Mouse (Mus musculus): ENCODE data around the gene Gm14085. TPM values are rescaled to one million over a fixed set of nuclear protein-coding genes. Genes with fewer than 3 reads are reported as not detected.

Gm14085 gene
- total and polyA plus RNA-seq, 3 experiments = 0.12 to 0.22 TPM; not detected in 1

- H3K79me2 ChIP-seq (ENCODE audit: control insufficient read depth, insufficient read depth, low read length, poor library complexity) = no peaks in the 10 kb centered on the region
These were observed 91.6 kb downstream of the Gm14085 start for GRCm38 (mm10) chr2:122576295-122576694.

DNA sequence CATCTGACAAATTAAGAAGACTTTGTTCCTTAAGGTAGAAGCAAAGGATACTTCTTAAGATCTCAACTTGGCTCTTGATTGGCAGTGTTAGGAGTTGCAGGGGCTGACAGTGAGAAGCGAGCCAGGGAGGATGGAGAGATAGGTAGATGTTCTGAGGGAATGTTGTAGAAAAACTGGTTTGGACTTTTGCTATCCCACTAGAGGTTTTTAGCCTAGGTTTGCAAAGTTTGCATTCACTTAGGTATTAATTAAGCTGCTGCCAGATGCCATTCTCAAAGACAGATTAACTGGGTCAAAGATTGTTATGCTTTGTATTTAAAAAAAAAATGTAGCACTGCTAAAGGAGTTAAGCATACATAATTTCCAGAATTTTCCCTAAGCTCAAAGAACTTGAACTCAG lies 92.6 kb downstream of the Gm14085 start:
- H3K9ac ChIP-seq (ENCODE audit: control insufficient read depth, low read depth, low read length, poor library complexity, severe bottlenecking) = no peak overlapping the region
- no peak overlapping the region for H3K27ac ChIP-seq (ENCODE audit: control insufficient read depth, low read depth, low read length)
- DNase-seq (ENCODE audit: low read depth, low spot score) = no peak
- TF ChIP-seq NELFE (IDR thresholded peaks at IDR 0.05; ENCODE audit: low read depth, low read length) = no peak
- TF ChIP-seq GABPA (IDR thresholded peaks at IDR 0.05; ENCODE audit: low read depth, low read length) = no peak
- no peak for TF ChIP-seq BHLHE40 (IDR thresholded peaks at IDR 0.05; ENCODE audit: borderline replicate concordance, low read depth, low read length)
- TF ChIP-seq E2F4 (IDR thresholded peaks at IDR 0.05; ENCODE audit: borderline replicate concordance, low read depth, low read length) = no peak
- TF ChIP-seq HCFC1 (IDR thresholded peaks at IDR 0.05; ENCODE audit: low read depth, low read length) = no peak
- no peak for TF ChIP-seq MYB (IDR thresholded peaks at IDR 0.05; ENCODE audit: low read depth, low read length)
- no peak for TF ChIP-seq ZMIZ1 (IDR thresholded peaks at IDR 0.05; ENCODE audit: low read depth, low read length)
- TF ChIP-seq TBP (IDR thresholded peaks at IDR 0.05; ENCODE audit: low read depth, low read length) = no peak
- no peak for TF ChIP-seq CTCF (IDR thresholded peaks at IDR 0.05 in 2 of 3, conservative IDR thresholded peaks at IDR 0.05 in 1 of 3; ENCODE audit: control insufficient read depth in 1 of 3, insufficient read depth in 1 of 3, low read depth in 2 of 3, low read length in 3 of 3, poor library complexity in 1 of 3, severe bottlenecking in 1 of 3)
- TF ChIP-seq ZNF384 (IDR thresholded peaks at IDR 0.05; ENCODE audit: low read depth, low read length) = no peak
- no peak for TF ChIP-seq KAT2A (conservative IDR thresholded peaks at IDR 0.05; ENCODE audit: low read depth, low read length)
- no peak for TF ChIP-seq EP300 (IDR thresholded peaks at IDR 0.05; ENCODE audit: low read depth in 1 of 2, low read length in 2 of 2)
- no peak for TF ChIP-seq MYC (IDR thresholded peaks at IDR 0.05; ENCODE audit: low read depth, low read length)
- TF ChIP-seq ZKSCAN1 (IDR thresholded peaks at IDR 0.05; ENCODE audit: low read depth, low read length) = no peak
- no peak for TF ChIP-seq USF1 (IDR thresholded peaks at IDR 0.05; ENCODE audit: low read depth, low read length)
- no peak for TF ChIP-seq POLR2AphosphoS2 (IDR thresholded peaks at IDR 0.05; ENCODE audit: low read length)
- TF ChIP-seq MAFK (IDR thresholded peaks at IDR 0.05; ENCODE audit: borderline replicate concordance, low read depth, low read length) = no peak
- no peak for TF ChIP-seq POLR2A (IDR thresholded peaks at IDR 0.05; ENCODE audit: control insufficient read depth in 1 of 2, insufficient read depth in 1 of 2, low read depth in 1 of 2, low read length in 2 of 2, poor library complexity in 1 of 2)
- H3K4me1 ChIP-seq (ENCODE audit: control insufficient read depth in 1 of 2, insufficient read depth in 2 of 2, low read length in 2 of 2) = no peaks in the 10 kb centered on the region
- H3K9me3 ChIP-seq (replicated peaks; ENCODE audit: insufficient read depth, low read length) = no peaks in the 10 kb centered on the region
- H3K36me3 ChIP-seq (ENCODE audit: control insufficient read depth in 1 of 2, insufficient read depth in 2 of 2, low read length in 2 of 2) = no peaks in the 10 kb centered on the region
- no peaks in the 10 kb centered on the region for H3K79me2 ChIP-seq (ENCODE audit: control insufficient read depth, insufficient read depth, low read length, poor library complexity)
- no peak overlapping the region for H3K4me3 ChIP-seq (ENCODE audit: control insufficient read depth in 1 of 2, insufficient read depth in 1 of 2, low read depth in 2 of 2, low read length in 2 of 2)
- H3K27me3 ChIP-seq (ENCODE audit: control insufficient read depth in 1 of 2, insufficient read depth in 2 of 2, low read length in 2 of 2) = peaks cover 0 to 2% of the 10 kb centered on the region in 2 experiments; a peak in 2 of 4 replicates

More at GRCm38 (mm10) chr2:122576295-122576694, 91.6 kb downstream of the Gm14085 start:
- DNase-seq (ENCODE audit: low read depth, low spot score) = no peak
- no peaks in the 10 kb centered on the region for H3K9me3 ChIP-seq (replicated peaks; ENCODE audit: insufficient read depth, low read length)
- TF ChIP-seq POLR2AphosphoS2 (IDR thresholded peaks at IDR 0.05; ENCODE audit: low read length) = no peak
- TF ChIP-seq GATA1 (IDR thresholded peaks at IDR 0.05; ENCODE audit: low read depth, low read length) = no peak
- H3K4me3 ChIP-seq (ENCODE audit: control insufficient read depth in 1 of 2, insufficient read depth in 1 of 2, low read depth in 2 of 2, low read length in 2 of 2) = no peak overlapping the region
- no peaks in the 10 kb centered on the region for H3K36me3 ChIP-seq (ENCODE audit: control insufficient read depth in 1 of 2, insufficient read depth in 2 of 2, low read length in 2 of 2)
- no peak overlapping the region for H3K27ac ChIP-seq (ENCODE audit: control insufficient read depth, low read depth, low read length)
- no peaks in the 10 kb centered on the region for H3K4me1 ChIP-seq (ENCODE audit: control insufficient read depth in 1 of 2, insufficient read depth in 2 of 2, low read length in 2 of 2)
- no peak overlapping the region for H3K9ac ChIP-seq (ENCODE audit: control insufficient read depth, low read depth, low read length, poor library complexity, severe bottlenecking)
- H3K27me3 ChIP-seq (ENCODE audit: control insufficient read depth in 1 of 2, insufficient read depth in 2 of 2, low read length in 2 of 2) = peaks cover 0 to 2% of the 10 kb centered on the region in 2 experiments; a peak in 2 of 4 replicates

Other genes with a start within 250 kb of the Gm14085 start
- gene Duox2, start 186.5 kb upstream of the Gm14085 start, total RNA-seq (2012; rRNA removed) = not detected in 2 replicates
- gene Duox2, start 186.5 kb upstream of the Gm14085 start, polyA plus RNA-seq (2012; ENCODE audit: insufficient read depth in 1 of 2, insufficient read length in 2 of 2, low read depth in 1 of 2, low replicate concordance in 2 of 2, missing spikeins in 1 of 2) = not detected
- not detected in 2 replicates for gene Duoxa2, start 186.0 kb upstream of the Gm14085 start, total RNA-seq (2012; rRNA removed)
- not detected for gene Duoxa2, start 186.0 kb upstream of the Gm14085 start, polyA plus RNA-seq (2012; ENCODE audit: insufficient read depth in 1 of 2, insufficient read length in 2 of 2, low read depth in 1 of 2, low replicate concordance in 2 of 2, missing spikeins in 1 of 2)
- gene Duoxa1, start 171.2 kb upstream of the Gm14085 start, total RNA-seq (2012; rRNA removed) = not detected in 2 replicates
- not detected for gene Duoxa1, start 171.2 kb upstream of the Gm14085 start, polyA plus RNA-seq (2012; ENCODE audit: insufficient read depth in 1 of 2, insufficient read length in 2 of 2, low read depth in 1 of 2, low replicate concordance in 2 of 2, missing spikeins in 1 of 2)
- gene Duox1, start 169.3 kb upstream of the Gm14085 start, total RNA-seq (2012; rRNA removed) = not detected in 2 replicates
- under 1 TPM in 1 of 2 experiments, not detected in 1; 0.01 TPM for gene Duox1, start 169.3 kb upstream of the Gm14085 start, polyA plus RNA-seq (2012; ENCODE audit: insufficient read depth in 1 of 2, insufficient read length in 2 of 2, low read depth in 1 of 2, low replicate concordance in 2 of 2, missing spikeins in 1 of 2)
- gene Shf, start 115.8 kb upstream of the Gm14085 start, total RNA-seq (2012; rRNA removed) = 3.6 and 4.3 TPM in 2 replicates
- 1 to 10 TPM in 1 of 2 experiments, not detected in 1; 9.7 TPM for gene Shf, start 115.8 kb upstream of the Gm14085 start, polyA plus RNA-seq (2012; ENCODE audit: insufficient read depth in 1 of 2, insufficient read length in 2 of 2, low read depth in 1 of 2, low replicate concordance in 2 of 2, missing spikeins in 1 of 2)
- gene Slc28a2, start 58.5 kb upstream of the Gm14085 start, total RNA-seq (2012; rRNA removed) = 1.3 and 1.7 TPM in 2 replicates
- gene Slc28a2, start 58.5 kb upstream of the Gm14085 start, polyA plus RNA-seq (2012; ENCODE audit: insufficient read depth in 1 of 2, insufficient read length in 2 of 2, low read depth in 1 of 2, low replicate concordance in 2 of 2, missing spikeins in 1 of 2) = 1 to 10 TPM in 1 of 2 experiments, not detected in 1; 2.6 TPM
- gene Gatm, start 126.4 kb downstream of the Gm14085 start, total RNA-seq (2012; rRNA removed) = not detected in 2 replicates
- not detected for gene Gatm, start 126.4 kb downstream of the Gm14085 start, polyA plus RNA-seq (2012; ENCODE audit: insufficient read depth in 1 of 2, insufficient read length in 2 of 2, low read depth in 1 of 2, low replicate concordance in 2 of 2, missing spikeins in 1 of 2)
- gene AA467197, start 152.0 kb downstream of the Gm14085 start, total RNA-seq (2012; rRNA removed) = not detected in 2 replicates
- gene AA467197, start 152.0 kb downstream of the Gm14085 start, polyA plus RNA-seq (2012; ENCODE audit: insufficient read depth in 1 of 2, insufficient read length in 2 of 2, low read depth in 1 of 2, low replicate concordance in 2 of 2, missing spikeins in 1 of 2) = not detected
- not detected in 2 replicates for gene Slc30a4, start 217.7 kb downstream of the Gm14085 start, total RNA-seq (2012; rRNA removed)
- gene Slc30a4, start 217.7 kb downstream of the Gm14085 start, polyA plus RNA-seq (2012; ENCODE audit: insufficient read depth in 1 of 2, insufficient read length in 2 of 2, low read depth in 1 of 2, low replicate concordance in 2 of 2, missing spikeins in 1 of 2) = not detected